Mouse (Mus musculus) thymus, postnatal 14 days (tissue): ENCODE results near the gene Hoxa13.

Experiments
- DNase-seq: peaks from one replicate; pipeline ENCODE4 v3.0.0; 2021

Hoxa13 gene

DNA sequence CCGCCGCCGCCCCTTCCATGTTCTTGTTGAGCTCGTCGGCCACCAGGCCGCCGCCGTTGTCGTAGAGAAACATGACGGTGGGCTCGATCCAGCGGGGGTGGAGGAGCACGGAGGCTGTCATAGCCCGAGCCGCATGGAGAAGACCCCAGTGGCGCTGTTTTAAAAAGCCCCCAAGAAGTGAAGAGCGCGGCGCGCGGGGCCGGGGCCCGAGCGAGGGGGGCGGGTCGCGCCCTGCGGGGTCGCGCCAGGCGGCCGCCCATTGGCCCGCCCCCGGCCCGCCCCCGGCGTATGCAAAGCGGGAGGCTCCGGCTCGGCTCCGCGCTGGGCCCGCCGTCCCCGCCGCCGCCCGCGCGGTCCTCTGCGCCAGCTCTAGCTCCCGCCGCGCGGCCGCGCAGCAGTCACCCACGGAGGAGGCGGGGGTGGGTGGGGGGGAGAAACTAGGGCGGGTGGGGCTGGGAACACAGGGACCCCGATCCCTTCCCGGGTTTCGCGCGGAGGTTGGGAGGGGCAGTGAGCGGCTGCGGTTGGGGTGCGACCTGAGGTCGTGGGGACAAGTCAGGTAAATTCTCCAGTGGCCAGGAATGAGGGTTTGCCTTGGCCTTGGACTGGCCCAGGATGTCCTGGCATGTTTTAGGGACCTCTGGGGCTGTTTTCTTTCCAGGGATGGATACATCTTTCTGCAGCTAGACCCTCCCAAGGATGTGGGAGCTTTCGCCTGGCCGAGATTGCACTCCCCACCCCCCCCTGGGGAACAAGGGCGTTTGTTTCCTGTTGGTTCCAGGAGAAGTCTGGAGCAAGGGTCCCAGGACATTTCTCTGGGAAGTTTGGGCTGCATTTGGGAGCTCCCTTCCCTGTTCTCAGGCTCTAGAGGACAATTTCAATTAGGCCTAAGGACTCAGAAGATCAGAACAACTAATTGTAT lies at the start of gene Hoxa13:
Gene Hoxa13 (minus strand): TSS at position 227 of the 922 bp plus-strand sequence.
- peak; percentile 76 for DNase-seq

DNA sequence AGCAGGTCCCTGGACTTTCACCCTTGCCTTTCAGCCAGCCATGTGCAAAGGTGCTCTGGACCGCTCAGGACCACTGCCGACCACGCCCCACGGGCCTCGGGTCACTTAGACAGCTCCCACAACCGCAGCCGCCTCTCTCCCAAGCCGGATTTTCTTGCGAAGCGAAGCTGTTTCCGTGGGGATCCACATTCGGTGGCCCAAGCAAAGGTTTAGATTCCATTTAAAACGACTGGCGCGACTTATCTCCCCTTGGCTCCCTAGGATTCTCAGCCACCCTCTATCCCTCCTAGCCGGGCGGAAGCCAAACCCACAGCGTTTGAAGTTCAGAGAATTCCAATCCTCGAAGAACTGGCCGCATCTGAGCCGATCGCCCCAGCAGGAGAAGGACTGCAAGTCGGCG lies 49.7 kb upstream of the Hoxa13 start:
- DNase-seq, result no peak

DNA sequence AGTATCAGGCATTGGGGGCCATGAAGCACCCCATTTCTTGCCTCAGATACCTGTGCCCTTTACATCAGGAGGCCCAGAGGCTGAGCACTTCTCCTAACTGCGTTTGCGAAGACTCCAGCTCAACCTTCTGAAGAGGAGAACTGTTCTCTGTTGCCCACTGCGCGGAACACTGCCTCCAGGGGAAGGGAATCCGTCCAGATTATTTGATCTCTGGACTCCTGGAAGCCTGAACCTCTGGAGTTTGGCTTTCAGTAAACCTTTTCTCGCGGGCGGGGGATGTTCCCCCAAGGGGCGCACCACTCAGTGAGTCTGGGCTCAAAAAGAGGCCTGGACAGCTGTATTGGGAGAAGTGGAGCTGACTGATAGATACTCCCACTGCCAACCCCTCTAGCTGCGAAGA lies 49.1 kb upstream of the Hoxa13 start:
- DNase-seq, result no peak

DNA sequence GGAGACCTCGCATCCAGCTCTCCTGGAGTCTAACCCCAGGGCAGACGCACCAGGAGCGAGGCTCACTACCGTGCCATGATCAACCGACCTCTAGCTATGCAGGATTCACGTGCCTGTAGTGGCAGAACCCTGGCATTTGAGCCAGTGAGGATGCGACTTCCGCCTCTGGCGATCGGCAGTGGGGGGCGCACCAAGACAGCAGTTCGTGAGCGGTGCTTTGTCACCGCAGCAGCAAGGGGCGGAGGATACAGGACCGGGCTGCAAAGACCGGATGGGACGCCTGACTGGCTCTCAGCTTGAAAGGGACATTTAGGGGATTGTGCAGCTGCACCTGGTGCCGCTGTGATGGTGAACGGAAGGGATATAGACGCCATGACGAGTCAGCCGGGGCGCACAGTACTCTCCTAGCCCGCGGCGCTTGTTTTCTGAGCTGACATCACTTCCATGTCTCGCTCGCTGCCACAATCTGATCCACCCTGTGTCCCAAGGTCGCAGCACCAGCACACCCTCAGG lies 45.3 kb upstream of the Hoxa13 start:
- DNase-seq, result peak; percentile 78

DNA sequence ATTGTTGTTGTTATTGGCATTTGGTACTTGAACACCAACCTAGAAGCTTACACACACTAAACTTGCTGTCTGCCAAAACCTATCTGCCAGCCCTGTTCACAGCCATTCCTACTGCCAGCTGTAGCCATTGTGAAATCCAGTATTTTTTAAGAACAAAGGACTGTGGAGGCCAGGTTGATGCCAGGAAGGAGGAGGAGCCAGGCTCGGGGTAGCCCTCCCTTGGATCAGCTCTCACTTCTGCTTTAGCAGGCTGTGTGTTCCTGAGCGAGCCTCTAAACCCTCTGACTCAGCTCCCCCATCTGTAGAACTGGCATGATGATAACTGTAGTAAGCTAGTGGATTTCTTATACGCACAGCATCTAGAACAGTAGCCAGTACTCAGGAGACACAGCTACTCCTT lies 42.7 kb upstream of the Hoxa13 start:
- no peak for DNase-seq

DNA sequence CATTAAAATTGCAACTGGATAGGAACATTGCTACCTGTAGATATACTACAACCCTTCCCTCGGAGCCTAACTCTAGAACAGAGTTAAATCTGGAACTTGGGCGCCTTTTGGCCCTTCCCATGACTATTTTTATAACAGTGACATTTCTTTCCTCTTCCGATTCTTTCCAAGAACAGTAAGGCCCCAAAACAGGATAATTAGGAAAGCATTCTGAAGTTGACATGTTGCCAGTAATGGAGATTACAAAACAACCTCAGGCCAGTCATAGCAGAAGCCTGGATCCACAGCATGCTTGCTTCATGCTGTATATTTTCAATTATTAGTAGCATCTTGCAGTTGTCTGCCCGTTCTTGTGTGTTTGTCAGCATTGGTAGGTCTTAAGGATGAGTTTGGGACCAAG lies 40.1 kb upstream of the Hoxa13 start:
- no peak for DNase-seq

DNA sequence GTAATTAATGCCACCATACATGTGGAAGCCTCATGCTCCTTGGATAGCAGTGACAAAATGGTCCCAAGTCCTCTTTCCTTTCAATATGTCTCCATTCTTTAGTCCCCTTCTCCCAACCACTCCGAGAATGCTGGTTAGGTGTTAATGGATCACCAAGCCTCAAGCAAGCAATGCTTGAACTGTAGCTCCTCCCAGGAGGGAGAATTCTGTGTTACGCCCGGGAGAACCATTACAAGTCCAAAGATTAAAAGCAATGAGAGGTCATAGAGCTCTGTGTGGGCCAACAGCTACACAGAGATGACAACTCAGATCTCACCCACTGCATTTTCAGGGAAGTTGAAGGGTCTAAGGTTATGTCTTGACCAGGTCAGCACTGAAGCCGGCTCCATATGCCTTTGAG lies 37.8 kb upstream of the Hoxa13 start:
- no peak for DNase-seq

DNA sequence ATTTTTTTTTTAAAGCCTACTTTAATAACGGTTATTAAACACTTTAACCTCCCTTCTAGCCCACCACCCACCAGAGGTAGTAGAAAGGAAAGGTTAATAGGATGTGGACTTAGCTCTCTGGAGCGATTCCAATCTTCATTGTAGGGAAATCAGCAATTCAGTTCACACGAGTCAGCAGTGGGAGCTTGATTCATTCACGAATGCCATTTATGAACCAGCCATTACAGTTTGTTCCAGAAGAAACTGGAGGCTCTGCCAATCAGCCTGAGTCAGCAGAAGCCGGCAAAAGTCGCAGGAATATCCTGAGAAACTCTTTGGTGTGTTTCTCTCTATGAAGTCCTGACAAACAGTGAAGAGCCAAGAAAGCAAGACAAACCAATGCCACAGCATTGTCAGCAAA lies 33.9 kb upstream of the Hoxa13 start:
- no peak for DNase-seq

DNA sequence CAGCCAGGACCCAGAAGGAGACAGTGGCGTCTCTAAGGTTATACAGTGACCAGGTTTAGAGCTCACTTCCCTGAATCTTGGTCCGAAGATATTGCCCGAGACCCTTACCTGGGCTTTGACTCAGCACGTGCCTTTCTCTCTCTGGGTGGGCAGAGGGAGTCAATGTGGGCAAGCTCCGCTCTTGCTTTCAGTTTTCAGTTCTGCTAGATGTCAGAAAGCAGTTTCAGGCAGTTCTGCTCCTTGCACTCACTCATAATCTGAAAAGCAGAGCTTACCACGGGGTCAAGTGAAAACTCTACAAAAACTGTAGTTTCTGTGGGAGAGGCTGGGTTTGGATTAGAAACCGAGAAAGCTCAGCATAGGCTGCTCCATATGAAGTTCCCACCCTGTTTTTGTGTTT lies 31.6 kb upstream of the Hoxa13 start:
- no peak for DNase-seq

DNA sequence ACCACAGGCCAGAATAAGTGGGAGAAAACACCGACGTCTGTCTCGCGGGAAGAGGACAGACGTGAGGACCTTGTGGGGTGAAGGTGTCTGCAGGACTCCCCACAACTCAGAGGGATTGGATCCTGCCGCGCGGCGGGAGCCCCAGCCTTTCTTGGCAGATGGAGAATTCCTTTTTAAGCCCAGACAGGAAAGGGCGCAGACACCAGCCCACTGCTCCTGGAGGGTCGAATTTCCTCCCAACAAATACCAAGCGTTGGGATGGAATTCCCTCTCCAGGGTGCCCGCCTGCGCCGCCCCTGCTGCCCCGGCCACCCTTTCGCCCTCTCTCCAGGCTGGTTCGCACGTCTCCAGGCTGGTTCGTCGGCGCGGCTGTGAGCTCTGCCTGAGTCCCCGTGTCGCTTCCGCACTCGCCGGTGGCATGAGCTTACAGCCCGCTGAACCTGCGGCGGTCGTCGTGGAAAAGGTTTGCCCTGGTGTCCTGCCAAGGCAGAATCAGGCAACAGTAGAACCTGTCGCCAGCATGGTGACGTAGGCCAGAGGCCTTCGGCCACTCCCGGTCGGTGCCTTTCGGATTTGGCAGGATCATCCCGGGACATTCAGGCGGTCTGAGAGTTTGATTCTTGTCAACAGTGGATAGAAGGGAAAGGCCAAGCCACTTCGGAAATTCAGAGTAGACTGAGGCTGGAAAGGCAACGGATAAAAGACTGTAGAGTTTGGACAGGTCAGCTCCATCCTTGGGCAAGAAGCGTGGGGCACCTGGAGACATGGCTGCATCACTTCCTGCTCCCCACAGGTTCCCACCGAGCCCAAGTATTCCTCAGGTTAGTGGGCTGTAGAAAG lies 30.6 kb upstream of the Hoxa13 start:
- DNase-seq, result no peak

DNA sequence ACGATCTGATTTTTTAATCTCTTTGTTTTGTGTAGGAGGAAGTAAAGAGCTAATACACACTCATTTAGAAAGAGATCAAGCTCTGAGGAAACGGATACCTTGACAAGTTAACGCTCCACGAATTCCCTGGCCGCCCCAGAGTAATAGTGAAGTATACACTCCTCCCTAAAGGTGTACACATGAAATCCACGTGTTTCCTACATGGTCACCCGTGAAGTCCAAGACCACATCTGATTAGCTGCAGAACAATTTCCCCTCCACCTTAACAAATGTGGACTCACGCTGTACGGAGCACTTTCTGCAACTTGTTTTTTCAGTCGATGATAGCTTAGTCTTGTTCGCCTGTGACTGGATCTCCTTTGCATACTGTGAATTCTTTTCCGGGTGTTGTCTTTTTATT lies 29.5 kb upstream of the Hoxa13 start:
- no peak for DNase-seq

DNA sequence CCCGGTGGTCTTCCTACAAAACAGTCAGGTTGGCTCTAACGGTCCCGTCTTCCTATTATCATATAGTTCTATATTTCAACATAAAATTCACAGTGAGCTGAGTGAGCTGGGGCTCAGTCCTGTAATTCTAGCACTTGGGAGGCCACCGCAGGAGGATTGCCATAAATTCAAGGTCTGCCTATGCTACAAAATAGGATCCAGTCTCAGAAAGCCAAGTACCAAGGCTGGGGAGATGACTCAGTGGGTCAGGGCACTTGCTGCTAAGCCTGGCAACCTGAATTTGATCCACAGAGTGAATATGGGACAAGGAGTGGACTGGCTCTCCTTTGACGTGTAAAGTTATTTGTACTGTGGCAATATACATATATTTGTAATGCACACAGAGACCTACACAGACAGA lies 23.2 kb upstream of the Hoxa13 start:
- DNase-seq, result no peak

DNA sequence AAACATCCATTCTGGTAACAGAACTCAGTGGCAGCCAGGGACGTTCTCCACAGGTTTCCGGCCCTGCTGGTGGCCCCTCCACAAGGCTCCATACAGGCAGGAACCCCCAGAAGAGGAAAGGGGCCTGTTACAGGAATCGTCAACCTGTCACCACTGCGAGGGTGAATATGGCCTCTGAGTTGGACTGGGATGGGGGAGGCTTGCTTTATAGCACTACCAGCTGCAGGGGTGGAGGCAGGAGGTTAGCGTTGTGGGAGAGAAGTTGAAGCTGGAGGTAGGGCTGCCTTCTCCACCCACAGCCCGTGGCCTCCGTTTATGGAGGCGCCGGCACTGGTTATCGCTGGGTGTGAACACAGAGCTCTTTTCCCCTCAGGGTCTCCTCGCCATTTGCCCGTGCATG lies 20.4 kb upstream of the Hoxa13 start:
- no peak for DNase-seq

DNA sequence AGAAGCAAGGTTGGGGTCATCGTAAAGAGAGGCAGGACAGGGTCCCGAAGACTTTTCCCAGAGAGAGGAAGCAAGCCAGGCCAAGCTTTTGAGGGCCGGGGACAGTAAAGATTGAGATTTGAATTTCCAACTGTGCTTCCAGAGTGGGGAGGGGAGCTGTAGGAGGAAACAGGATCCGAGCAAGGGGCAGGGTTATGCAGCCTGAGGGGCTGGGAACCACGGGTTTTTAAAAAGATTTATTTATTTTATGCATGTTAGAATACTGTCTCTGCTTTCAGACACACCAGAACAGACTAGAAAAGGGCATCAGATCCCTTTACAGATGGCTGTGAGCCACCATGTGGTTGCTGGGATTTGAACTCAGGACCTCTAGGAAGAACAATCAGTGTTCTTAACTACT lies 16.2 kb upstream of the Hoxa13 start:
- no peak for DNase-seq

DNA sequence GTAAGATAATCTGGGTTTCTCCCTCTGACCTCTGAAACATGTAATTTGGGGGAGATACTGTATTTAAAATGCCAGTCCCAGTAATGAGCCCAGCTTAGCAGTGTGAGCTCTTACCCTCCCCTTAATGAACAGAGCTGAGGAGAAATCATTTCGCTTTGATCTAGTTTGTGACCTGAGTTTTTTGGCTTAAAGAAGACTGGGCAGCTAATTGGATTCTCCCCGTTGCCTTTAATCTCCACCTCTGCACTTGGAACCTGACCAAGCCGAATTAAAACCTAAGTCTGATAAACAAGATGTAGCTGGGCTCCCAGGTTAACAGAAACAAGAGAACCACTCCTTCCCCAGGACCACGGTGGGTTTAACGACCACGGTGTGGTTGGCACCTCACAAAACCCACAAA lies 15.7 kb upstream of the Hoxa13 start:
- DNase-seq, result no peak

DNA sequence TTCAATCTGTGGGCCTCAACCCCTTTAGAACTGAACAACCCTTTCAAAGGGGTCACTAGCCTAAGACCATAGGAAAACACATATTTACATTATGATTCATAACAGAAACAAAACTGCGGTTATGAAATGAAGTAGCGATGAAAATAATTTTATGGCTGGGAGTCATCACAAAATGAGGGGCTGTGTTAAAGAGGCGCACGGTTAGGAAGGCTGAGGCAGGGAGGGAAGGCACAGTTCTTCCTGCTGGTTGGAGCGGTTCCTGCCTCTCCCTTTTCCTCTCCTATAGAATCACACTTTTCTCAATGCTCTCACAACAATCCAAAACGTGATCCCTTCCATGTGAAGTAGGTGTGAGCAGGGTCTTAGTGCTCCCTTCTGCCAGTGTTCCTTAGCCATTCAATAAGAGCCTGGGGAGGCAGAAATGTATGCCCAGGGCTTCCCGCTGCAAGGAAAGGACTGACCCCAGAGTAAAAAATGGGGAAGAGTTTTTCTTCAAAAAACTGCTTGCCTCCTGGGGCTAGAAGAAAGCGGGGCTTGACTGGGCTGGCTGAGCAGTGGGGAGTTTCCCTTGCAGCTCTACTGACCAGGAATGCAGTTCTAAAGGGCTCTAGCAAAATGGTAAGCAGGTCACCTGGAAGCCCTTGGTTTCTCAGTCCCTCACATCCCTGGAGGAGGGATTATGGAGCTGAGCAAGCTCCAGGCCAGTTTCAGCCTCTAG lies 15.0 kb upstream of the Hoxa13 start:
- no peak for DNase-seq

DNA sequence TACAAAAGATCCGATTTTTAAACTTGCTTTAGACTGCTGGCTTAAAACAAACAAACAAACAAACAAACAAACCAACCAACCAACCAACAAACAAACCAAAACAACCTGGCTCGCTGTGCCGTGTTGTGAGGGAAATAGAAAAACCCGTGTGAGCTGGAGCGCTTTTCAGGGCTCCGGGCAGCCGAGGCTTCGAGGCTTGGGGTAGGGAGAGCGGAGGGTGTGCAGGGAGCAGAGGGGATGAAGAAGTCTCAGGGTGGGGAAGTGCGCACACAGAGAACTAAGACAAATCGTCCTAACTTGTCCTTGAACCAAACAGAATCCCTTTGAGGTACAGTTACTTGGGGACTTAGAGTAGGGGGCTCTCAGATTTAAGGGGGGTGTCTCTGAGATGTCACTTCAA lies 13.9 kb upstream of the Hoxa13 start:
- no peak for DNase-seq

DNA sequence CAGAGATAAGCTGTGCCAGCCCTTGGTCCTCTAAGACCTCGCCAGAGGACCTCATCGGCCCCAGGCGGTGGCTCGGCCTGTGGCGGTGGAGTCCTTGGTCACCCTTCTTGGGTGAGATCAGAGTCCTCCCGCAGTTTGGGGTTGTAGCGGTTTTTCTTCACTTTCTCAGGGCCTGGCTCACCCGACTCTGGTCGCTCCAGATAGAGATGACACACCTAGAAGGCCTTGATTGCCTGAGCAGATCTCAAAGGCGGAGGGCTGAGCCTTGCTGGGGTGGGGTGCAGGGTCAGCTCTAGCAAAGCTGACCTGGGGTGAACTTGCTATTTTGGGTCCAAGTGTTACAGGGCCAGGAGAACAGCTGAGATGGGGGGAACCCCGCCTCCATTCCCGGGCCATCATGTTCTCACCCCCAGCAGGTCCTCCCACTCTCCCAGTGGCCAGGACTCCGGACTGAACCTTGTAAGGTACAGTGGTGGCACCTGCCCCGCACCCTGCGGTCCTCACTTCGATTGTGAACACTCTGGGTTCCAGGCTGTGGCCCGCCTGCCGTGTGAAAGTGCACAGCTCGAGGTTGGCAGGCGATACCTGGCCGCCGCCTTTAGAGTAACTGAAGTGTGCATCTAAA lies 13.1 kb upstream of the Hoxa13 start:
- no peak for DNase-seq

DNA sequence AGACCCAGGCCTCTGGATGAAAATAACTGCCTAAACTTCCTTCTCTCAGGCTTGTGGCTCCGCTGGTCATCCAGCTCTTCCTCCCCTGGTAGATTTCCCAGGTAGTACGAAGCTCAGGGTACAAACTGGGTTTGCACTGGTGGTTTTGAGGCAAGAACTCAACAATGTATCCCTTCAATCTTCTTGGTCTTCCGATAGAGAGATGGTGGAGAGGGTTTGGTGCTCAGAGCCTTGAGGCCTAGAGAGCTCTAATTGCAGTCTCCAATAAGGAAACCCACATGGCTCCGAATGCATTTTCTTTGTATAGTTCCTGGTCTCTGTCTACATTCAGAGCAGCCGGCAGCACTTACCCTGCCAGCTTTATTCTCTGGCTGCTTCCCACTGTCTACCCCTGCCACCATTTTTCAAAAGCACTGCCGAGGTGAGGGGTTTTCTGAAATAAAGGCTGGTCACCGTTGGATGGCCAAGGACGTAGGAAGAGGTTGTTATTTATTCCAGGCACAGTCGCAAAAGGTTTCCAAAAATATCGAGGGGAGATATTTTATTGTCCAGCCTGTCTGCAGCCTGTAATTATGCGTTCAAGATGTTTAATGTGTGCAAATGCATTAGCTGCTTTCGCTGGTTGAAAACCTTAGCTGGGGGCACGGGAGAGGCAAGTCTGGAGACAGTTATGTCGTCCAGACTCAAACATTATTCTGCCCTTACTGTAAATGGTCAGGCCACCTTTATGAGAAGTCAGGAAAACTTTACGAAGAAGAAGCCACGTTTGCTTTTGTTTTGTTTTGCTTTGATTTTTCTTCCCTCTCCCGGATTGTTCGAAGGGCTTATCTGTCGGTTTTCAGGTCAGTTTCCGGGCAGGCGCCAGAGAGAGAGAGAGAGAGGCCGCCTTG lies 12.3 kb upstream of the Hoxa13 start:
- no peak for DNase-seq

DNA sequence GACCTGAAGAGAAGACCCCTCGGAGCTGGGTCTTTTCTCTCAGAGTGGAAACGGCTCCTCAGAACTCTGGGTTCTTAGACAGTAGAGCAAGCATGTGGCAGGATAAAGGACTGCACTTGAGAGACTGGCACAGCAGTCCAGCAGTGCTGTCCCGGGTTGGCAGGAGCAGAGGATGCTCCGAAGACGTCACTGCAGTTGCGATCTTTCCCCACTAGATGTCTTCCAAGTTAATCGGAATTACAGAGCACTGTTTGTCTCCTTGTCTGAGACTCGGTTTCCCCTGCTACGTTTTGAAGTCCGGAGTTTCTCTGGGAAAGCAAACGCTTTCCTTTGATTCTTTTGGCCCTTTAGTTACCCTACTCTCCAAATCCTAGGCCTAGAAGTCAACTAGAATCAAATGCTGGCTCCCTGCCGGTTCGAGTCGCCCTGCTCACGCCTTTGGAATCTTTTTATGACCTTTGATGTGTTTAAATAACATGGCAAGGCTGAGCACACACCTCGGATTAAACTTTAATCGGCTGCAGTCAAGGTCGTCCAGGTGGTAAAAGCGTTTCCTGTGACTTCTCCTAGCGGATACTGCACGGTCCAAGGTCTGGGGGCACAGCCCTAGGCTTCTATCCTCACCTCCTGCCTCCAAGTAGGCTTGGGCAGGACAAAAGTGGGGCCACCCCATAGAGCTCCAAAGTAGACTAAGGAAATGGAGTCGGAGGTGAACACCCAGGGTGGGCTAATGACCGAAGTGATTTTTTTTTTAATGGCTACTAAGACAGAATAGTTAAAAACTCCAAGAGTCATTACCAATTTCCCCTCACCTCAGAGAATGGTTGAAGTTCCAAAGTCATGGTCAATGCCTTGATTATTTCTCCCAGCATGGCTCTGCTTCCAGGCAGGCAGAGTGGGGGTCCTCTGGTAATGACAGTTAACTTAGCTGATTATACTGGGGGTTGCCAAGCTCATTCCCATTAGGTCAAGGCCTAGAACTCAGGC lies 10.1 kb upstream of the Hoxa13 start:
- DNase-seq, result peak; percentile 70
